Mouse (Mus musculus) layer of hippocampus, postnatal 36 days (tissue): ENCODE data around the gene Ugcg. TPM values are rescaled to one million over a fixed set of nuclear protein-coding genes. Genes with fewer than 3 reads are reported as not detected.

ENCODE experiments used
- DNase-seq, 2 experiments: peaks; one replicate each; pipeline ENCODE4 v3.0.0; 2022
- total RNA-seq, 2 experiments: library from RNA; stranded (reverse); gene quantifications; 2 replicates each; pipeline ENCODE4 v1.2.3; 2021

The Ugcg gene
- total RNA-seq, 2 experiments from 2014 or later = 67.3 to 75.2 TPM

DNA sequence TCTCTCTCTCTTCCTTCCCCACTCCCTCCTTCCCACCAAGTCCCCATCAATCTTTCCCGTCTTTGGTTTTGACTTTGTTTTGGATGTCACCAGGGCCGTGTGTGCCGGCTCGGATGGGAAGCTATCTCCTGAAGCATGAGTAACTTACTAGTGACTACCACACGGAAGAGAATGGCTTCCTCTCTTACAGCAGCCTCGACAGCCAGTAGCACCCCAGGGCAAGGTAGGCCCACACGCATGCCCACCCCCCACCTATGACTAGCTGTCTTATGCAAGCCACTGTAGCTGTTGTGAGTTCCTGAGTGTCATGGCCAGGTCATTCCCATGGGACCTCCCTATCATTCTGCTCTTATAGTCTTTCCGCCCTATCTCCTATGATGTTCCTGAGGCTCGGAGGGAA, 38.0 kb downstream of the Ugcg start:
- no peak for DNase-seq

DNA sequence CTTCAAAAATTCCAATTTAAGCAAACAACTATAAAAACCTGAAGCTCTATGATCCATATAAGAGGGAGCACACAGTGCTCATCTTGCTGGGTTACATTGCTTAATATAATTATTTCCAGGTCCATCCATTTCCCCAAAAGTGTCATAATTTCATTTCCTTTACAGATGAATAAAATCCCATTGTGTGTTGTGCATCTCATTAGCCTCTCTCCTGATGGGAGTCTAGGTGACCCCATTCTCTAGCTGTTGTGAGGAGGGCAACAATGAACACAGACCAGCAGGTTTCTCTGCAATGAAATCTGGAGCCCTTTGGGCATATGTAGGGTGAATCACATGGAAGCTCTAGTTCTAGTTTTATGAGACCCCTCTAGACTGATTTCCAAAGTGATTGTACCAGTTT, 39.9 kb downstream of the Ugcg start:
- no peak for DNase-seq

DNA sequence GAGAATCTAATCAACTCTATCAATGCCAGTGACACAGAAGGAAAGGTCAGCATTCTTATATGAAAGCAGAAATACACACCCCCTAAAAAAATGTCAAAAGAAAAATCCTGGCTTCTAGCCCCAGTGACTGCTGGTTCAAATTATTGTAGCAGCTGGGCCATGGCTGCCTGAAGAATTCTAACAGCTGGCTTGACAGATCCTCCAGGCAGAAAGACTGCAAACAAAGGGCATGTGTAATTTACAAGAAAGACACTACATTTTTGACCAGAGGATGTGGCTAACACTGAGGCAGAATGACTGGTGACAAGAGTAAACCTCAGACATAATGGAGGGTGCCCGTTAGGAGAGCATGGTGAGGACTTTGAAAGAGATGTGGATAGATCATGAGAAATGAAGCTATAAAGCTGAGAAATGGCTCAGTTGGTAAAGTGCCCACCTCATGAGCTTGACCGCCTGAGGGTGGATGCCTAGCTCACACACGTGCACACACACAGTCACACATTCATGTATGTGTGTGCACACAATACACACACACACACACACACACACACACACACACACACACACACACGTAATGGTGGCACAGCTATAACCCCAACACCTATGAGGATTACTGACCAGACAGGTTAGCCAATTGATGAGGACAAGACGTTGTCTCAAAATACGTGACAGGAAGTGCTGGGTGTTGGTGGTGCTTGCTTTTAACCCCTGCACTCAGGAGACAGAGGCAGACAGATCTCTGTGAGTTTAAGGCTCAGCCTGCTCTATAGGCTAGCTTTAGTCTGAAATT, 42.4 kb downstream of the Ugcg start:
- DNase-seq = no peak

DNA sequence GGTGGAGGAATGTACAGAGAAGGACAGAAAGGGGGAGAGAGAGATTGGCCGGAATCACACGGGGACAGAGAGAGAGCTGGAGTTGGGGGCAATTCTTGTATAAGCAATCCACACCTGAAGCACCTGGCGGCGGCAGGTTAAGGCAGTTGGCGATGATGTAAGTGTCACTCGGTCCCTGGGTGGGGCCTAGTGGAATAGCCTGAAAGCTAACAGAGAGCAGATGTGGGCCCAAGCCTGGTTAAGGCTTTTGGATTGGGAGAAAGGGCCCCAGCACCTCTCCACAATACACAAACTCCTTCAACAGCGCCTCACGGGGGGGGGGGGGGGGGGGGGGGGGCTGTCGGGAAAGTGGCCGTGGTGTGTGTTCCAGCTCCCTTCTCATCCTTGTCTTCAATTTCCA, 45.0 kb downstream of the Ugcg start:
- no peak for DNase-seq

DNA sequence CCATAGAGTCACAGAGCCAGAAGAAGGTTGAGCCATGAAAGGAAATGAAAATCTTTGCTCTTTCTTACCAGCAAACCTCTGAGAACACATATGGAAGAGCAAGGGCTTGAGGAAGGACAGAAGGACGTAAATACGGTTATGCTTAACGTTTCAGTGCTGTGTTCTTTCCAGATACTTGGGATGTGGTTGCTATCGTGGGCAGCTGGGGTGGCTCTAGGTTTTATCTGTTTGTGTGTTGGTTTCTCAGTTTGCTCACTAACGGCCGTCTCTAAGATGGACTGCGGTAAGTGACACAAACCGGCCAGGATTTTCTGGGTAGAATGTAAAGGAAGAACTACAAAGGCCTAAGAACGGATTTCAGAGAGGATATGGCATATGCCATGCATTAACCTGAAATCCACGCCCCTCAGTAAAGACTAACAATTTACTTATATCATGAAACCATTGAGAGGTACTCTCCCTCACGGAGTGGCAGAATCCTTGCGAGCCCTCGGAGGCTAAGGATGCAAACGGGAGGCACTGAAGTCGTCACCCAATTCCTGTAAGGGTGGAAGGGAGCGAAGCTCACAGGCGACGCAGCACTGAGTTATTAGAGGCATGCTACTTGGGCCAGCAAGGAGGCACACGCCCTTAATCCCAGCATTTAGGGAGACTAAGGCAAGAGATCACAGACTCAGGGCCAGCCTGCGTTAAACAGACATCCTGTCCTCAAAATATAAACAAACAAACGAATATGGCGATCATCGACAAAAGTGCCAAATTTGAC, 45.6 kb downstream of the Ugcg start:
- DNase-seq = no peak

DNA sequence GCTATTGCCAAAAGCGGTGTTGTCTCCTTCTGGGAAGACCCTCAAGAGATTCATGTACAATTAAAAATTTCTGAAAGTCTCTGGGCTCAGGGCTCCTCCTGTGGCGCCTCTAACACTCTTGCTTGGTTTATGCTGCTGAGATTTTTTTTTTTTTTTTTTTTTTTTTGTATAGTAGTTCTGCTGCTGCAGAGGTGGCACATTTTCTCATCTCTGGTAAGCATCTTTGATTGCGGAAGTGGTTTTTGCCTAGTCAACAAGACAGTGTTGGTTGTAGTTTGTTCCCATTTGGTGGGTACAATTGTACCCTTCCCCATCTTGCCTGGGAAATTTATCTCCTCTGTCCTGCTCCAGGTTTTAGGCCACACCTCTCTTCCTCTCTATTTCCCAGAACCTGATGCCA, 47.3 kb downstream of the Ugcg start:
- no peak for DNase-seq

DNA sequence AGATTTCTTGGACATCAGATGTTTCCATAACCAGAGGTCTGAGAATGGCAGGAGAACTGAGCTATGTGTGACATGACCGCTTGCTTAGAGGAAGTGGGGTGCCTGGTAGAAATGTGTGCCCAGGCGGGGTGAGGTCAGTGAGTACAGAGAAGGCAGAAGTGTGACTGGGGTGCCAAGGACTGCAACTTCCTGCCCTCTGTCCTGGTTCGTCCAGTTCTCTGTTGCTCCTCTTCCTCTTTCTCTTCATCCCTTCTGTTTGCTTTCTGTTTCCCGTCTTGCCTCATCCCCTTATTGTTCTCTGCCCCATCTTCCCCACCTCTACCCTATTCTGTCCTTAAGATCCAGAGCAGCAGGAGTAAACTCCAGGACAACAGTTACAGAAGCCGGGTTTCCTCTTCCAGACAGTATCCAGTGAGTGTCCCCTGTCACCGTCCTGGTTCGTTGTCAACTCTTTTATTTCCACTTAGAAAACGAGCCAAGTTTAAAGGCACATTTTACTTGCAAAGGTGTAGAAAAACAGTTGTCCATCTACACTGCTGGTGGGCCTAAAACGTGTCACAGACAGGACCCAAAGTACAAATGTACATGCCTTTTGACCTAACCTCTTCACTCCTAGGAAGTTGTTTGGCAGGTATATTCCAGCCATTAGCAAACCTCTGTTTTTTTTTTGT, 49.7 kb downstream of the Ugcg start:
- no peak for DNase-seq

DNA sequence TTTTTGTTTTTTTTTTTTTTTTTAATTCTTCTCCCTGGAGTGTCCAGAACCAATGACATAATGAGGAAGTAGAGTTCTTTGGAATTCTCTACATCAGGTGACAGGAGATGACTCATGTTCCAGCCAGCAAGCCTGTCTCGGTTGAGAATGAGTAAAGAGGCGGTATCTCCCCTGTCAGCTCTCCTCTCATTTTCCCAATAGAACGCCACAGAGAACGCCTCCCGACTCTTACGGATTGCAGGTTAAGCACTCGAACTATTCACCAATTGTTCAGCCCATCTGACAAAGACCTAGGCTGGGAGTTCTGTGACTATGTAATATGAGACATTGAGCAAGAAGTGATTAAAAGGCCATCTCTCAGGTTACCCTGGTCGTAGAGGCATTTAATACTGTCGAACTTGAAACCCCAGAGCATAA, 50.3 kb downstream of the Ugcg start:
- no peak for DNase-seq

DNA sequence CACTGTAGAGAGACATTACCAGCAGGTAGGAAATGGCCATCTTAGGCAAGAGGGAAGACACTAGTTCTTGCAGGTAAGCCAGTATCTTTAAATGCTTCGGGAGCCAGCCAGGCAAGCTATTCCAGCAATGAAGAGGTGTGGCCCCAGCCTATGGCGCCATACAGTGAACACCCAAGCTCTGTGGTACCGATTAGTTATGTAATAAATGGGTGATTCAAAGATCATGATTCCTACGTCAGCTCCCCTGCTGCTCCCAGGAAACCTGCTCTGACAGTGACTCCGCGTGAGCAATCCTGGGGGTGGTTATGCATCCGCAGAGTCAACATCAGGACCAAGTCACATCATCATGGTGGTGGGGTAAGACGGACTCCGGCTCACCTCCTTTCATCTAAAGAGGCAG, 51.1 kb downstream of the Ugcg start:
- DNase-seq = no peak

DNA sequence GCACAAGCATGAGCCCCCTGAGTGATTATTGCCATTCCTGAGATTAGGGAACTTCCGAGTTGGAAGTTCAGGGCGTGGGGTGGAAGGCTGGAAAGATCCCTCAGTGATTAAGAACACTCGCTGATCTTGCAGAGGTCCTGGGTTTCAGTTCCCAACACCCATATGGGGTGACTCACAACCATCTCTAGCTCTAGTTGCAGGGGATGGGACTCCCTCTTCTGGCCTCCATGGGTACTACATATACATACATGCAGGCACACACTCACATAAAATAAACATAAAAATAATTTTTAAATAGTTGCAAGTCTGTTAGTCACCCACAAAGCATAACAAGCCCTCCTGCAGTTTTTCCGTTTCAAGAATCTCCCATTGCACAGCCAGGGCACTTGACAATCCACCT, 52.0 kb downstream of the Ugcg start:
- no peak for DNase-seq

DNA sequence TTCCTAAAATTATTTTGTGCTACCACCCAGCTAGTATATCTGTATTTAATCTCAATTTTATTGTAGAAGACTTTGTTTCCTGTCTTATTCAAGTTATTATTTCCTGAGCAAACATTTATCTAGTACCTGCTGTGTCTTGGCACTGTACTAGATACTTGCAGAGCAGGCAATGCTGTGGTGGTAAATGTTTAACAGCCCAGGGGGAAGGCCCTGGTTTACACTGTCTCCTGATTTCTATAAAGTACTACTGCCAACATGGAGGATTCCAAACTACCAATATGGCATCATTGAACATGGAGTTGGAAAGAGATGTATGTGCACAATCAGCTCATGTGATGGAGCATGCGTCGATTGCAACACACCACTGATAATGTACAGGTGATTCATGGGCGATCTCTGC, 53.2 kb downstream of the Ugcg start:
- no peak for DNase-seq

DNA sequence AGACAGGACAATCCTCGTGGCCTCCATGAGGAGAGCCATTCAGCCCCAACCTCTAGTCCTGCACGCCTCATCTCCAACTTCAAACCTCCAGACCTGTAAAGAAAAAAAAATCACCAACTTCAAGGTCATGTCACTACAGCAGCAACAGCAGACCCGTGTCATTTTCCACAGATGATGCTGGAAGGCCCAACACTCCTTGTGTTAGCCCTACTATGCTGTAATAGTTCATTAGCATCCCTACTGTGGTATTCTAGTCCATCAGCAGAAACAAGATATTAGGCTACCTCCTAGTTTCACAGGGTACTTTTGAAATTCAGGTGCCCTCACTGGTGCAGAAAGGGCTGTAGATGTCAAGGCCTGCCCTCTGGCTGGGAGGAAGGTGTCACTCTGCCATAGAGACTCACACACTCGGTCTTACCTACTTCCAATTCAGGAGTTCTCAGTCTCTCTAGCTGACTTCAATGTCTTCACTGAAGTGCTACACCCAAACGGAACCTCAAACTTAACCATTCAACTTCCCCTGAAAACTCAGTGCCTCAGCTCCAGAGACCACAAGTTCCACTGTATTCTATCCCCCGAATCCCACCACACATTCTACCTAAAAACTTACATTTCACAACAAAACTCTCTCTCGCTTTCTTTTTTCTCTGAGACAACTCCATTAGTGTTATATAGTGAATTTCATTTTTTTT, 54.9 kb downstream of the Ugcg start:
- DNase-seq = no peak

DNA sequence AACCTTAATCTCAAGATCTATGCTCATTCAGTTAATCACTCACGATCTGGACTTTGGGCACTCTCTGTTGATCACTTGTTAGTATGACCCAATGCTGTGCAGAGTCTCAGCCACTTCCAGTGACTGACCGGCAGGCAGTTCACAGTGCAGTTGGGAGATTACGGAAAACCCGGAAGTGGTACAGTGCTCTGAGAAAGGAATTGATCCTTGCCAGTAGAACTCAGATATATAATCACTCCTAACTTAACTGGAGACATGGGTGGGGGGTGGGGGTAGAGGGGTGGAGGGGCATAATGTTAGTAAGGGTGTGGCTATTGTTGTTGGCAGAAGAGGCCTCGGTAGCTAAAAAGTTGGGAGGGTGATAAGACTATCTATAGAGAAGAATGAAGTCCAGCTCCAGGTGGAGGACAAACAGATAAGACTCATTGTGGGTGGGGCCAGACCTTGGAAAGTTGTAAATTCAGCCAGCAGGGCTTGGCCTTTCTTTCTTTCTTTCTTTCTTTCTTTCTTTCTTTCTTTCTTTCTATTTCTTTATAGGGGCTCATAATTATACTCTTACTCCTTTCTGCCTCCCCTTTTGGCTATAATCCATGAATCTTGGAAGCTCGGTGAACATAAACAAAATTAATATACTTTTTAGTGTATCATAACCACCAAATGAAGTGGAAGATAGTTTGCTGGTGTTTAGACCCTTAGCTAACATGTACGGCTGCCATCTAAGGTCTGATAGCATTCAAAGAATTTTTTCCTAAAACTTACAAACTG, 55.9 kb downstream of the Ugcg start:
- DNase-seq = no peak

DNA sequence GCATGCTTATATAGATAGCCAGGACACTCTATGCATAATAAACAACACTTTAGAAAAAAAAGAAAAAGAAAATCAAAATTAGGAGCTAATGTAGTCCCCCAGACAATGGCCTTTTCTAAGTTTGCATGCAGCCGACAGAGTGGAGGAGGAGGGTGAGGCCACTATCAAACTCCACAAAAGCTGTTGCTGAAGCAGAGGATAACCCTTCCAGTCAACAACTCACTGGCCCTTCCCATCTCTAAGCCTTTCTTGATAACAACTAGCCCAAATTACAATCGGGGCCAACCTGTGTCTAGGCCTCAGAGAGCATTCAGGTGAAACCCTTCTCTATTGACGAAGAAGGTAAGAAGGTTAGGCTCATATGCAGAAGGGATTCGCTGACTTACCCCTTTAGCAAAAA, 56.7 kb downstream of the Ugcg start:
- DNase-seq = no peak

DNA sequence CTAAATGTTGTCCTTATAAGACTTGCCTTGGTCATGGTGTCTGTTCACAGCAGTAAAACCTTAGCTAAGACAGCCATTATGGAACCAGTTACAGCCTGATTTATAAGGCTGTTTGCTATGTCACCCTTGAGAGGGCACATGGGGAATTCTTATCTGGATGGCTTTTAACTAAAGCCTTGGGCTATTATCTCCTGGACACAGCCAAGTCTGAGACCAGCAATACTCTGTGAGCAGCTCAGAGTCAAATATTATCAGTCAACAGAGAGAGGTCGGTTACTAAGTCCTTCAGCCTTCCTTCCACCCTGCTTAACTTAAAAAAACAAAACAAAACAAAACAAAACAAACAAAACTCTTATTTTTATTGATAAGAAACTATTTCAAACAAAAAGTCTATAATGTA, 58.5 kb downstream of the Ugcg start:
- no peak for DNase-seq

DNA sequence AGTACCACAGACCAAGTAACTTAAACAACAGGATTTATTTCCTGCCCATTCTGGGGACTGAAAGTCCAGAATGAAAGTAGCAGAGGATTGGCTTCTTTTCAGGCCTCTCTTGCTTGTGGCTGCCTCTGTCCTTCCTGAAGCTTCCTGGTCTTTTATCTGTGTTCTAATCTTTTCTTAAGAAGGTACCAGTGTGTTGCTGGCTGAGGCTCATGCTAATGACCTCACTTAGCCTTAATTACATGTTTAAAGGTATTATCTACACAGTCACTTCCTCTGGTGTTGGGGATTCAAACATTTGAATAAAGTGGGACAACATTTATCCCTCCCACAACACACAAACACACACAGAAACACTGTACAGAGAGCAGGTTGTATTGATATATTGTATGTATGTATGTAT, 59.0 kb downstream of the Ugcg start:
- DNase-seq = no peak

DNA sequence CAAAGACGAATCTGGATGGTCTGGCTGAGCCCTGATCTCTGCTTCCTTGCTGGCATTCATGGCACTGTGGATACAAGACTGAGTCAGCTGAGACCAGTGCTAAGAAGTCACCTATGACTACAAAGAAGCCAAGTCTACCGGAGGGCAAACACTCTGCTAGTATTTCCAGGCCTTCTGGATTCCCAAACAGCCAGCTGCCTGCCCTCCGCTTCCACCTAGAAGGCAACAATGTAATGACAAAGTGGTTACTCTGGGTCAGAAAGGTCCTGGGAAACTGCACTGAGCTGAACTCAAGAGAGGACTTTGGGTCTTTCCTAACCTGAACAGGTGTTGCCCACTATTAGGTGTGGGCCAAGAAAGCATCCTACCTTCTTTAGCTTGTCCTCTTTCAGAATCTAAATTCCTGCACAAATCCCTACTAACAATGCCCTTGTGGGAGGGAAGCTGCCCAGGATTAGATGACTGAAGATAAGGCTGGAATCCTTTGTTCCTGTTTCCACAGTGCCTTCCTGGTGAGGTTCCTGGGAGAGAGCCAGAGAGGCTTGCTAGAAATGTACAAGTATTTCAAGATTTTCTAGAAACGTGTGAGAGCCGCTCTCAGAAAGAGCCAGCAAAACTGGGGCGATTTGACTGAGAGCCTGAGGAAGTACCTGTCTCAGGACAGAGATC, 63.5 kb downstream of the Ugcg start:
- DNase-seq = no peak

DNA sequence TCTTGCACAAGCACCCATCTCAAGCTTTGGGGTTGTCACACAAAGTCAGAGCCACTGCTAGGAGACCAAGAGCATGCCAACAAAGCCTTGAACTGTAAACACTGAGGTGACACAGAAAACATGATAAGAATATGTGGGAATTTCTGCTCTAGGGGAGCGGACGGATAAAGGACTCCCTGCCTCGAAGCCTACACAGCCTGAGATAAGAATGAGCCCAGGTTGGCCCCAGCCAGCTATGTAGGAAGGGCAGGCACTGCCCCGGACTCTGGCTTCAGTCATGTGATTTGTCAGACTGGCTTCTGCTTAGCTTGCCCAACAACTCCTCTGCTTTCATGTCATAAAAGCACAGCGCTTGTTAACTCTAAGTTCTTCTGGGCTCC, 64.0 kb downstream of the Ugcg start:
- no peak for DNase-seq

DNA sequence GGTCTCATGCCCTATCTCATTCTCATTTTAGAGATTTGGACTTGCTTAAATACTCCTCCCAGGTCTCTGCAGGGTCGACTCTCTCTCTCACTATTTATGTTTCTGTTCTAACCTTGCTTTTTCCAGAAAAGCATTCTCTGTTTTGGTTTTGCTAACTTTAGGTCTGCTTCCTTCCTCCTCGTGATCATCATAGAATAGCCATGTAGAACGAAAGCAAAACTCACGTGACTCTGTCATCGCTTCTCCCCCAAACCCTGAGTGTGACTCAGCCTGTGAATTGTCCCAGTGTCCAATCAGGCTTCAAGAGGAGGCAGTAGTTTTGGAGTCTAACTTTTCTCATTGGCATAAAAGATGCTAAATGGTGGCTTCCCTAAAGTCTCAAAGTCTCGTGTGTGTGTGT, 65.3 kb downstream of the Ugcg start:
- no peak for DNase-seq

DNA sequence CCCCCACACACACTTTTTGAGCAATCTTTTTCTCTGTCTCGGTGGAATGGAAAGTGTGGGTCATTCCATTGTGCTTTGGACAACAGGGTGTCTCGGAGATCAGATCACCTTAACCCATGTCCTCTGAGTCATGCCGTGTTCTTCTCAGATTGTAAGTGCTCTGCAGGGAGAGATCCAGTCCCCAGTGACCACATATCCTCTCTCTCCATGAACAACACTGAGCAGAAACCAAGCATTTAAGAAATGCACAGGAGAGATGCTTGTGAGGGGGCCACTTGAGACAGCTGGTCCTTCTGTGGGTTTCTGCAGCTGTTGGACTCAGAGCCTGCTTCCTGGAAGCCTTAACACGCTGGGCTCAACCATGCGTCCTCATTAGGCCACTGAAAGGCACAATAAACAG, 66.9 kb downstream of the Ugcg start:
- DNase-seq = no peak

DNA sequence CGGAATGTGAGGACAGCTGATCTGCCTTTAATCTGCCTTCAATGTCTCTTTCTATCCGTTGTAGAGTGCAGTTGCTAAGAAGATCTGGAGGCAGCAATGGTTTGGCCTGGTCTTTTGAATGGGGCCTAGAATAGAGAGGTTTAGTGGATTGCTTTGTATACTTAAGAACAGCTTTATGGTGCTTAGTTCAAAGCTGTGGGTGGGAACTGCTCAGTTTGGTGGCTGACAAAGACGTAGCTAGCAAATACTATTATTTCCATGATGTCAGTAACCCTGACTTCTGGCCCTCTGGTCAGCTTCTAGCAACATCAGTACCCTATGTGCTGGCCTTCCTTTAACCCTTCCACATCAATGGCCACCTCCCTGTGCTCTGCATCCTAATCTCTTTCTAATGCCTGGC, 68.8 kb downstream of the Ugcg start:
- no peak for DNase-seq

DNA sequence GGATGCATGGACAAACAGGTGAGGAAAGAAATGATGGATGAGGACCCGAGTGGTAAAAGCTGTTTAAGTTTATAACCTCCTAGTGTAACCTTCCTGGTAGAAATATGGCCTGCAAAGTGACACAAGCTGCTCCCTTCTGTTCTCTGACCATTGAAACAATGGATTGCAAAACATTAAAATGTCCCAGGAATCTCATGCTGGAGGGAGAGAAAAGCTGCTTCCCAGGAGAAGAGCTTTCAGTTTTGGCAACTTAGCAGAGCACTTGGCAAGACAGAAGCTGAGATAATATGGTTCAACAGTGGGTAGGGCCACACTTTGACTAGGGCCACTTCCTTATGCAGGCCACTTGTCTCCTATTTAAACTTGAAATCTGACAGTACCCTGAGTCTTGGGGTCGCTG, 69.7 kb downstream of the Ugcg start:
- DNase-seq = no peak
